Mouse (Mus musculus): ENCODE measurements at regions not wholly inside any gene's neighbourhood (a gene's known extent, or its start where the extent isn't known, plus 50 kb on each side); places are given as distances from the start of the nearest gene placed in this dataset.

GRCm38 (mm10) chr8:109012655-109013054 is 481.2 kb upstream of the Pmfbp1 start:
- no peak for DNase-seq

GRCm38 (mm10) chr8:109013577-109013976 is 480.2 kb upstream of the Pmfbp1 start:
- no peak for DNase-seq

GRCm38 (mm10) chr8:109014746-109015145 is 479.1 kb upstream of the Pmfbp1 start:
- DNase-seq, result peak; percentile 5 to 32

GRCm38 (mm10) chr8:109019565-109019964 is 474.3 kb upstream of the Pmfbp1 start:
- peak in 1 of 2 experiments; percentile 2 for DNase-seq

- DNase-seq, result no peak
Measured at GRCm38 (mm10) chr8:109020102-109020501, 473.7 kb upstream of the Pmfbp1 start.

- DNase-seq, result no peak
Measured at GRCm38 (mm10) chr8:109027923-109028322, 465.9 kb upstream of the Pmfbp1 start.

- DNase-seq, result no peak
Measured at GRCm38 (mm10) chr8:109053608-109054007, 440.2 kb upstream of the Pmfbp1 start.

GRCm38 (mm10) chr8:109059152-109059551 is 434.7 kb upstream of the Pmfbp1 start:
- DNase-seq, result no peak

- no peak for DNase-seq
Measured at GRCm38 (mm10) chr8:109062376-109062775, 431.5 kb upstream of the Pmfbp1 start.

- DNase-seq, result no peak
Measured at GRCm38 (mm10) chr8:109073715-109074114, 420.1 kb upstream of the Pmfbp1 start.

GRCm38 (mm10) chr8:109075006-109075405 is 418.8 kb upstream of the Pmfbp1 start:
- no peak for DNase-seq

- DNase-seq, result no peak
Measured at GRCm38 (mm10) chr8:109079223-109079622, 414.6 kb upstream of the Pmfbp1 start.

- peak; percentile 64 to 77 for DNase-seq
Measured at GRCm38 (mm10) chr8:109081295-109081694, 412.5 kb upstream of the Pmfbp1 start.

- DNase-seq, result no peak
Measured at GRCm38 (mm10) chr8:109085134-109085533, 408.7 kb upstream of the Pmfbp1 start.

GRCm38 (mm10) chr8:109087781-109088180 is 406.0 kb upstream of the Pmfbp1 start:
- DNase-seq, result no peak

- DNase-seq, result no peak
Measured at GRCm38 (mm10) chr8:109099671-109100070, 394.2 kb upstream of the Pmfbp1 start.

GRCm38 (mm10) chr8:109101416-109101815 is 392.4 kb upstream of the Pmfbp1 start:
- DNase-seq, result no peak

- DNase-seq, result peak in 1 of 2 experiments; percentile 1
Measured at GRCm38 (mm10) chr8:109104798-109105326, 389.0 kb upstream of the Pmfbp1 start.

GRCm38 (mm10) chr8:109105693-109106092 is 388.1 kb upstream of the Pmfbp1 start:
- peak in 1 of 2 experiments; percentile 12 for DNase-seq

GRCm38 (mm10) chr8:109106971-109107370 is 386.9 kb upstream of the Pmfbp1 start:
- peak in 1 of 2 experiments; percentile 2 for DNase-seq

GRCm38 (mm10) chr8:109107762-109108161 is 386.1 kb upstream of the Pmfbp1 start:
- no peak for DNase-seq

- DNase-seq, result no peak
Measured at GRCm38 (mm10) chr8:109109390-109109789, 384.4 kb upstream of the Pmfbp1 start.

- no peak for DNase-seq
Measured at GRCm38 (mm10) chr8:109121776-109122175, 372.1 kb upstream of the Pmfbp1 start.

- no peak for DNase-seq
Measured at GRCm38 (mm10) chr8:109142495-109143158, 351.2 kb upstream of the Pmfbp1 start.
